Mouse (Mus musculus): Measurements from ENCODE around the gene Col16a1. TPM values are rescaled to one million over a fixed set of nuclear protein-coding genes. Genes with fewer than 3 reads are reported as not detected.

Col16a1 gene
- polyA plus RNA-seq (2014; fragmentation: Nextera tagmentation; extraction: Ambion mirVana) = 55.7 and 59.5 TPM in 2 replicates

- Histone ChIP-seq H3K27me3 (ENCODE audit: insufficient read depth, low read length) (no peaks in the 10 kb centered on the region), H3K9me3 (ENCODE audit: low read depth, low read length) (no peaks in the 10 kb centered on the region), H3K27ac (ENCODE audit: low read depth) (peak within 1 kb of the TSS; percentile 96), H3K36me3 (ENCODE audit: insufficient read depth) (no peaks in the 10 kb centered on the region), H3K4me2 (peak within 1 kb of the TSS; percentile 88), H3K9ac (peak within 1 kb of the TSS; percentile 78), H3K4me3 (ENCODE audit: low read depth, low read length) (peak within 1 kb of the TSS; percentile 51), H3K4me1 (ENCODE audit: insufficient read depth) (peaks cover 30% of the 10 kb centered on the region)
- ATAC-seq (ENCODE audit: insufficient read depth) = peak; percentile 91
- WGBS = under 1% methylated on average over 42 of the region's 46 CpGs
- no peak for TF ChIP-seq CTCF (IDR thresholded peaks at IDR 0.05; ENCODE audit: low read depth)
- DNase-seq = peak; percentile 96
Observed at GRCm38 (mm10) chr4:130047331-130048202, at the start of gene Col16a1. Gene Col16a1, plus strand, starts transcription at chr4:130047840.

- DNase-seq (no peak), ATAC-seq (ENCODE audit: insufficient read depth) (no peak)
- no peak for TF ChIP-seq CTCF (IDR thresholded peaks at IDR 0.05; ENCODE audit: low read depth)
- no peak overlapping the region for H3K9ac ChIP-seq
- no peak overlapping the region for H3K27ac ChIP-seq (ENCODE audit: low read depth)
- no peak overlapping the region for H3K4me2 ChIP-seq
- H3K4me1 ChIP-seq (ENCODE audit: insufficient read depth) = peaks cover 22% of the 10 kb centered on the region
- peaks cover 3% of the 10 kb centered on the region; the same call in 1 of the 2 replicates for H3K27me3 ChIP-seq (ENCODE audit: insufficient read depth, low read length)
- WGBS = 47% methylated on average over 11 of the region's 11 CpGs
- no peak overlapping the region for H3K4me3 ChIP-seq (ENCODE audit: low read depth, low read length)
- no peaks in the 10 kb centered on the region for H3K36me3 ChIP-seq (ENCODE audit: insufficient read depth)
- H3K9me3 ChIP-seq (ENCODE audit: low read depth, low read length) = no peaks in the 10 kb centered on the region
Observed at GRCm38 (mm10) chr4:129998124-129998523, 49.5 kb upstream of the Col16a1 start.

GRCm38 (mm10) chr4:130001710-130002109, 45.9 kb upstream of the Col16a1 start:
- Histone ChIP-seq H3K27ac (ENCODE audit: low read depth) (peak overlapping the region; percentile 69), H3K36me3 (ENCODE audit: insufficient read depth) (no peaks in the 10 kb centered on the region), H3K9me3 (ENCODE audit: low read depth, low read length) (no peaks in the 10 kb centered on the region), H3K27me3 (ENCODE audit: insufficient read depth, low read length) (peaks cover 10% of the 10 kb centered on the region; the same call in 1 of the 2 replicates), H3K9ac (no peak overlapping the region), H3K4me2 (no peak overlapping the region; the same call in 1 of the 2 replicates), H3K4me1 (ENCODE audit: insufficient read depth) (peaks cover 26% of the 10 kb centered on the region), H3K4me3 (ENCODE audit: low read depth, low read length) (no peak overlapping the region)
- ATAC-seq (ENCODE audit: insufficient read depth) (peak; percentile 73), DNase-seq (peak; percentile 72)
- TF ChIP-seq CTCF (IDR thresholded peaks at IDR 0.05; ENCODE audit: low read depth) = peak; percentile 31; the same call in 1 of the 2 replicates
- 13% methylated on average over 5 of the region's 5 CpGs for WGBS

GRCm38 (mm10) chr4:130002157-130002556, 45.5 kb upstream of the Col16a1 start:
- Histone ChIP-seq H3K9me3 (ENCODE audit: low read depth, low read length) (no peaks in the 10 kb centered on the region), H3K27ac (ENCODE audit: low read depth) (peak overlapping the region; percentile 69), H3K27me3 (ENCODE audit: insufficient read depth, low read length) (peaks cover 15% of the 10 kb centered on the region; the same call in 1 of the 2 replicates), H3K4me1 (ENCODE audit: insufficient read depth) (peaks cover 27% of the 10 kb centered on the region), H3K36me3 (ENCODE audit: insufficient read depth) (no peaks in the 10 kb centered on the region), H3K4me3 (ENCODE audit: low read depth, low read length) (no peak overlapping the region), H3K4me2 (no peak overlapping the region; the same call in 1 of the 2 replicates), H3K9ac (no peak overlapping the region)
- TF ChIP-seq CTCF (IDR thresholded peaks at IDR 0.05; ENCODE audit: low read depth) = no peak
- peak; percentile 94 for ATAC-seq (ENCODE audit: insufficient read depth)
- DNase-seq = peak; percentile 91
- 36% methylated on average over 10 of the region's 10 CpGs for WGBS

GRCm38 (mm10) chr4:130005593-130005992, 42.0 kb upstream of the Col16a1 start:
- DNase-seq (peak; percentile 5), ATAC-seq (ENCODE audit: insufficient read depth) (no peak)
- Histone ChIP-seq H3K27ac (ENCODE audit: low read depth) (no peak overlapping the region), H3K4me1 (ENCODE audit: insufficient read depth) (peaks cover 18% of the 10 kb centered on the region), H3K4me2 (no peak overlapping the region), H3K36me3 (ENCODE audit: insufficient read depth) (no peaks in the 10 kb centered on the region), H3K9me3 (ENCODE audit: low read depth, low read length) (no peaks in the 10 kb centered on the region), H3K27me3 (ENCODE audit: insufficient read depth, low read length) (peaks cover 28% of the 10 kb centered on the region), H3K4me3 (ENCODE audit: low read depth, low read length) (no peak overlapping the region), H3K9ac (no peak overlapping the region)
- WGBS = 58% methylated on average over 9 of the region's 9 CpGs
- peak; percentile 23 for TF ChIP-seq CTCF (IDR thresholded peaks at IDR 0.05; ENCODE audit: low read depth)

GRCm38 (mm10) chr4:130006533-130006932, 41.1 kb upstream of the Col16a1 start:
- Histone ChIP-seq H3K9ac (peak overlapping the region; percentile 37; the same call in 1 of the 2 replicates), H3K9me3 (ENCODE audit: low read depth, low read length) (no peaks in the 10 kb centered on the region), H3K4me1 (ENCODE audit: insufficient read depth) (peaks cover 10% of the 10 kb centered on the region), H3K27me3 (ENCODE audit: insufficient read depth, low read length) (peaks cover 28% of the 10 kb centered on the region), H3K36me3 (ENCODE audit: insufficient read depth) (0 out of 2 replicates have a peak, but pooled peaks cover 7% of the 10 kb centered on the region), H3K27ac (ENCODE audit: low read depth) (no peak overlapping the region), H3K4me3 (ENCODE audit: low read depth, low read length) (peak overlapping the region; percentile 21), H3K4me2 (peak overlapping the region; percentile 61)
- no peak for TF ChIP-seq CTCF (IDR thresholded peaks at IDR 0.05; ENCODE audit: low read depth)
- DNase-seq = peak; percentile 57
- ATAC-seq (ENCODE audit: insufficient read depth) = no peak
- WGBS = 10% methylated on average over 25 of the region's 25 CpGs

- Histone ChIP-seq H3K4me1 (ENCODE audit: insufficient read depth) (peaks cover 4% of the 10 kb centered on the region; the same call in 1 of the 2 replicates), H3K36me3 (ENCODE audit: insufficient read depth) (0 out of 2 replicates have a peak, but pooled peaks cover 8% of the 10 kb centered on the region), H3K4me3 (ENCODE audit: low read depth, low read length) (no peak overlapping the region), H3K27ac (ENCODE audit: low read depth) (no peak overlapping the region), H3K27me3 (ENCODE audit: insufficient read depth, low read length) (peaks cover 28% of the 10 kb centered on the region), H3K4me2 (no peak overlapping the region), H3K9ac (no peak overlapping the region), H3K9me3 (ENCODE audit: low read depth, low read length) (no peaks in the 10 kb centered on the region)
- WGBS = 64% methylated on average over 14 of the region's 14 CpGs
- TF ChIP-seq CTCF (IDR thresholded peaks at IDR 0.05; ENCODE audit: low read depth) = no peak
- DNase-seq = no peak
- no peak for ATAC-seq (ENCODE audit: insufficient read depth)
Observed at GRCm38 (mm10) chr4:130009043-130009442, 38.6 kb upstream of the Col16a1 start.
